12 mouse cellular contexts compared by ENCODE assay signal in the genomic region with DNA sequence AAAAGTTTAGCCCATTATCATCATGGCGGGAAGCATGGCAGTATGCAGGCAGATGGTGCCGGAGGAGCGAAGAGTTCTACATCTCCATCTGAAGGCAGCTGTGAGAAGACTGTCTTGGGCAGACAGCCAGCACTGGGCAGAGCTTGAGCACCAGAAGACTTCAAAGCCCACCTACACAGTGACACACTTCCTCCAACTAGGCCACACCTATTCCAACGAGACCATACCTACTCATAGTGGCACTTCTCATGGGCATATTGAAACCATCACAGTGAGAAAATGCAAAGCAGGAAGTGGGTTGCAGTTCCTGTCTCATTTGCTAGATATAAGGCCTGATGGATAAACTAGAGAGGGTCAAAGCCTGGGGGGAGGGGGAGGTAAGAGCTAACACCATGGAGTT. TPM values are rescaled to one million over a fixed set of nuclear protein-coding genes. Genes with fewer than 3 reads are reported as not detected.
DNase-seq lines count a peak whose midpoint lies in the region; ATAC-seq lines count a peak whose summit lies in the region.
"Had no signal": no experiment of that assay in that cellular context is flagged by ENCODE, and none has a peak within 500 bp of the region (broad histone marks: within the 10 kb centered on the region; RNA-seq: fewer than 3 reads in every experiment).

No protein-coding gene starts in this region.

- intact Hi-C loops in heart, postnatal 10 days (cut with DNase I), result no loop called here

- no peaks in the 10 kb centered on the region for H3K27me3 ChIP-seq in forebrain, embryonic 10.5 days (ENCODE audit: poor library complexity, severe bottlenecking)

- no peaks in the 10 kb centered on the region for H3K9me3 ChIP-seq in forebrain, embryonic 10.5 days

- WGBS in forebrain, embryonic 10.5 days, result 93% methylated on average over 4 of the region's 4 CpGs

- peak; percentile 66 to 79 for ATAC-seq in hematopoietic stem cell, adult 5-6 weeks (replicated peaks in 1 of 2; ENCODE audit: insufficient read depth in 1 of 2, low FRiP score in 2 of 2, low TSS enrichment in 1 of 2, low read depth in 1 of 2, poor library complexity in 2 of 2, severe bottlenecking in 2 of 2)
- ATAC-seq in monocyte, adult 5-6 weeks (replicated peaks; ENCODE audit: insufficient number of reproducible peaks, low FRiP score, low TSS enrichment, poor library complexity, severe bottlenecking), result peak; percentile 55; the same call in 1 of the 2 replicates
- ATAC-seq: forebrain, embryonic 14.5 days had no signal

- no peaks in the 10 kb centered on the region for H3K36me3 ChIP-seq in forebrain, embryonic 10.5 days (replicated peaks)

- H3K4me1 ChIP-seq in forebrain, embryonic 10.5 days, result no peaks in the 10 kb centered on the region

- peak; percentile 4 for DNase-seq in lung, postnatal 36 days
- no peak for DNase-seq in lung, postnatal 4 days
- peak; percentile 20 for DNase-seq in thymus, postnatal 4 days
- no peak for DNase-seq in heart, postnatal 10 days
- no peak for DNase-seq in urinary bladder, postnatal 36 days (ENCODE audit: low spot score in 2 of 2)
- DNase-seq in forebrain, embryonic 10.5 days (ENCODE audit: extremely low spot score, low spot score), result no peak
- DNase-seq: kidney, postnatal 36 days; lung, adult 18-20 months had no signal

- no peak overlapping the region for H3K4me3 ChIP-seq in forebrain, embryonic 10.5 days
- H3K4me3 ChIP-seq: myocyte had no signal

- no peak overlapping the region for H3K27ac ChIP-seq in forebrain, embryonic 10.5 days

RNA-seq across cellular contexts. Expression of a gene that starts 29.5 kb away (rescaled TPM):
- total RNA-seq in hematopoietic stem cell, adult 5-6 weeks (2017), result 1.0 and 3.1 TPM in 2 replicates
- 0.96 to 2.7 TPM (median 2.3 TPM) in 3 replicates for total RNA-seq in monocyte, adult 5-6 weeks (2017)
- 1 to 10 TPM; 3.6 to 6.5 TPM for total RNA-seq in heart, postnatal 10 days (2021)
- polyA plus RNA-seq in forebrain, embryonic 10.5 days (2016; fragmentation: Nextera tagmentation; extraction: Ambion mirVana), result 0.16 and 0.26 TPM in 2 replicates

Comparison
In these comparisons a context has a peak if more than half of its experiments do, and no peak if none do; other contexts are left out.
1. DNase-seq: peak in lung, postnatal 36 days (single experiment) and thymus, postnatal 4 days (single experiment); none in lung, postnatal 4 days (0 of 2), heart, postnatal 10 days (0 of 2), urinary bladder, postnatal 36 days (0 of 2) and forebrain, embryonic 10.5 days (single experiment).